Mouse (Mus musculus) hindbrain, embryonic 13.5 days (tissue): ENCODE measurements around the gene Stk10. TPM values are rescaled to one million over a fixed set of nuclear protein-coding genes. Genes with fewer than 3 reads are reported as not detected.

Experiments used
- ATAC-seq: fragments of 200-750 bp; cut with Nextera tagmentation; 2 replicates; pipeline ENCODE4 v1.8.0; 2017; ENCODE audit warnings: moderate TSS enrichment; ENCODE audit not compliant: low FRiP score
- H3K27ac ChIP-seq: fragments of 300-500 bp; sonication (generic); 2 replicates; pipeline ENCODE4 v1.5.1; 2015; ENCODE audit warnings: inconsistent platforms, mild to moderate bottlenecking, moderate library complexity
- H3K27me3 ChIP-seq: fragments of 300-500 bp; sonication (generic); 2 replicates; pipeline ENCODE4 v1.6.1; 2015; ENCODE audit warnings: mild to moderate bottlenecking, inconsistent platforms
- H3K36me3 ChIP-seq: fragments of 300-500 bp; sonication (generic); 2 replicates; pipeline ENCODE4 v1.6.1; 2015; ENCODE audit warnings: mild to moderate bottlenecking, inconsistent platforms
- H3K4me1 ChIP-seq: fragments of 300-500 bp; sonication (generic); replicated peaks from 2 replicates; pipeline ENCODE4 v1.6.1; 2015; ENCODE audit warnings: inconsistent platforms
- H3K4me2 ChIP-seq: fragments of 300-500 bp; sonication (generic); 2 replicates; pipeline ENCODE4 v1.6.1; 2015; ENCODE audit warnings: inconsistent platforms, mild to moderate bottlenecking, moderate library complexity
- H3K4me3 ChIP-seq: fragments of 300-500 bp; sonication (generic); 2 replicates; pipeline ENCODE4 v1.5.1; 2015; ENCODE audit warnings: mild to moderate bottlenecking, inconsistent platforms
- H3K9ac ChIP-seq: fragments of 300-500 bp; sonication (generic); 2 replicates; pipeline ENCODE4 v1.6.1; 2015; ENCODE audit warnings: mild to moderate bottlenecking, inconsistent platforms
- H3K9me3 ChIP-seq: fragments of 300-500 bp; sonication (generic); 2 replicates; pipeline ENCODE4 v1.6.1; 2016; ENCODE audit warnings: inconsistent platforms
- WGBS: fragments of 180-500 bp; shearing (Covaris S2); methylation state at CpG from one replicate; pipeline ENCODE4 v1.1.7; 2015; 5-methylcytosine and 5-hydroxymethylcytosine counted together
- polyA plus RNA-seq: library from polyadenylated mRNA; unstranded; fragments of >200 nt; fragmentation: Nextera tagmentation; extraction: Ambion mirVana; gene quantifications from 2 replicates; pipeline ENCODE4 v1.2.1, GENCODE M21; 2015

The Stk10 gene
- polyA plus RNA-seq, 1 experiment from 2014 or later = 2.1 TPM

DNA sequence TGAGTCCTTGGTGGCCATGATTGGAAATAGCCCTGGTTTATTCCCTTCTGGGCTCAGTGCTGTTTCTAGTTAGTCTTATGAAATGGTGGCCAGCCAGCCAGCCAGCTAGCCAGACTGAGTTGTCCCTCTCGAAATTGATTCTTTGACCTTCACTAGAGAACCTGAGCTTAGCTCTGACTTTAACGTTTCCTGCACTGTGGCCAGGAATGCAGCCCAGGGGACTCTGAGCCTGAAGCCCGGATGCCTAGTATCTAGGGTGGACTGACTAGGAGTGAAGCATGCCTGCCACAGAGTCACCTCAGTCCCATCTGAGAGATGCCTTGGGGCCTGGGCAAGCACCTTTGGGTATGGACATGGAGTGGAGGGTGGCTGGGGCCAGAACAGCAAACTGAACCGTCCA, 31.5 kb downstream of the Stk10 start:
- H3K4me1 ChIP-seq = peaks cover 29% of the 10 kb centered on the region
- H3K36me3 ChIP-seq = no peaks in the 10 kb centered on the region
- WGBS = 81% methylated on average over 4 of the region's 4 CpGs
- H3K4me2 ChIP-seq = no peak overlapping the region
- no peak for ATAC-seq
- no peak overlapping the region for H3K27ac ChIP-seq
- H3K27me3 ChIP-seq = no peaks in the 10 kb centered on the region
- no peaks in the 10 kb centered on the region for H3K9me3 ChIP-seq
- H3K4me3 ChIP-seq = no peak overlapping the region
- H3K9ac ChIP-seq = no peak overlapping the region

DNA sequence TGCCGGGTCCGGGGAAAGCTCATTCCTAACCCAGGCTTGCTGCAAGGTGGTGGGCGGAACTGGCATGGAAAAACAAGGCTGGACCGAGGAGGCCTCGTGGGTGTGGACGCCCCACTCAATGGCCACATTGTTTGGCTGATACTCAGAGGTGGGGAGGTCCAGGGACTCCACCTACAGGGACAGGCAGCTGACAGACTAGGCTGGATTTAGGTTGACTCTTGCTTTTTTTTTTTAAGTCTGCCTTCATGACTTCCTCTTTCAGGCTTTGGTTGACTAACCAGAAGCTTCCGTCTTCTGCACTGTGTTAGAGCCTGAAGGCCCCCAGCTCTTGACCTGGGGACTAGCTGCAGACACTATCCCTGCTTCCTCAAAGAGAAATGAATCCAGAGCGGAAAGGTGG, 32.0 kb downstream of the Stk10 start:
- Histone ChIP-seq H3K27me3 (no peaks in the 10 kb centered on the region), H3K9ac (no peak overlapping the region), H3K4me3 (no peak overlapping the region), H3K9me3 (no peaks in the 10 kb centered on the region), H3K4me2 (no peak overlapping the region), H3K36me3 (no peaks in the 10 kb centered on the region), H3K4me1 (peaks cover 29% of the 10 kb centered on the region), H3K27ac (no peak overlapping the region)
- ATAC-seq = no peak
- WGBS = 61% methylated on average over 8 of the region's 8 CpGs

GRCm38 (mm10) chr11:32566184-32566583, 33.1 kb downstream of the Stk10 start:
- Histone ChIP-seq H3K27ac (no peak overlapping the region), H3K27me3 (no peaks in the 10 kb centered on the region), H3K9ac (no peak overlapping the region), H3K4me2 (no peak overlapping the region), H3K36me3 (no peaks in the 10 kb centered on the region), H3K9me3 (no peaks in the 10 kb centered on the region), H3K4me3 (no peak overlapping the region), H3K4me1 (peaks cover 29% of the 10 kb centered on the region)
- ATAC-seq = no peak
- 90% methylated on average over 6 of the region's 6 CpGs for WGBS

DNA sequence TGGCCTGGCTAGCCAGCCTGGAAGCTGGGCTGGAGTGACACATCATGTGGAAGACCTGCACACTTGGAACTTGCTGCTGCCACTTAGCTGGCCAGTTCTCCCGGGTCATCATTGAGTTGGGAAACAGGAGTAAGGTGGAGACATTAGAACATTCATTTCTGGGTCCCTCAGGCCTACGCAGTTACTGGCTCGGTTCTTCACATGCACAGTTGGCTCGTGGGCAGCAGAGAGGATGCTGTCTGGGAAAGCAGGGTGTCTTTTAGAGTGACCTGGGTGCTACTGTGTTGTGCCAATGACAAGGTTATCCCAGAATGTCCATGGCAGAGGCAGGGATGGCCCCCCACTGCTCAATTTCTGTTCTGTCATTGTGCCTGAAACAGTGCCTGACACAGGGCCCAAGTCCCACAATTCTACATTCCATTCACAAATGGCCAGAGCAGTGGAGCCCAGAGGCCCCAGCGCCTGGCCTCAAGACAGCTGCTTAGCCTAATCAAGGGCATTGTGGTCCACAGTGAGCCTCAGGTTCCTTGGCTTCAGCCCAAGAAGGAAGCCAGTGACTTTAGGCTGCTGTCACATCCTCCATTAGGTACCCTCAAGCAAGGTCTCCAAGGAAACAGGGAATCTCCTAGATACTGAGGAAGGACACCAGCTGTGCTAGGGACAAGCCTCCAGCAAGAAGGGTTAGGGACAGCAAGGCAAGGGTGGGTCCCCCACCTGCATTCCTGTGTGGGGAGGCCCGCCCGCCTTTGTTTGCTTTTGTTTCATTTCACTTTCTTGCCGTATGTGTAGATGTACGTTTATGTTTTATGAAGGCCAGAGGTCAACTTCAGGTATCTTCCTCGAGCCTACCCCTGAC, 34.1 kb downstream of the Stk10 start:
- 74% methylated on average over 10 of the region's 10 CpGs for WGBS
- Histone ChIP-seq H3K4me2 (no peak overlapping the region), H3K9ac (no peak overlapping the region), H3K27me3 (no peaks in the 10 kb centered on the region), H3K4me1 (peaks cover 22% of the 10 kb centered on the region), H3K27ac (no peak overlapping the region), H3K36me3 (no peaks in the 10 kb centered on the region), H3K9me3 (no peaks in the 10 kb centered on the region), H3K4me3 (no peak overlapping the region)
- no peak for ATAC-seq

GRCm38 (mm10) chr11:32568060-32568459, 35.0 kb downstream of the Stk10 start:
- Histone ChIP-seq H3K4me1 (peaks cover 21% of the 10 kb centered on the region), H3K27me3 (no peaks in the 10 kb centered on the region), H3K36me3 (no peaks in the 10 kb centered on the region), H3K9ac (no peak overlapping the region), H3K27ac (no peak overlapping the region; the same call in 1 of the 2 replicates), H3K4me3 (no peak overlapping the region), H3K4me2 (no peak overlapping the region), H3K9me3 (no peaks in the 10 kb centered on the region)
- WGBS = 93% methylated on average over 7 of the region's 7 CpGs
- ATAC-seq = no peak

GRCm38 (mm10) chr11:32568637-32569293, 35.7 kb downstream of the Stk10 start:
- Histone ChIP-seq H3K27me3 (no peaks in the 10 kb centered on the region), H3K36me3 (no peaks in the 10 kb centered on the region), H3K9me3 (no peaks in the 10 kb centered on the region), H3K4me2 (no peak overlapping the region), H3K27ac (no peak overlapping the region), H3K4me1 (peaks cover 14% of the 10 kb centered on the region), H3K4me3 (no peak overlapping the region), H3K9ac (no peak overlapping the region)
- ATAC-seq = no peak
- 89% methylated on average over 15 of the region's 15 CpGs for WGBS

- Histone ChIP-seq H3K36me3 (no peaks in the 10 kb centered on the region), H3K27ac (no peak overlapping the region), H3K9ac (no peak overlapping the region), H3K4me2 (no peak overlapping the region), H3K27me3 (no peaks in the 10 kb centered on the region), H3K9me3 (no peaks in the 10 kb centered on the region), H3K4me1 (peaks cover 9% of the 10 kb centered on the region), H3K4me3 (no peak overlapping the region)
- WGBS = 88% methylated on average over 6 of the region's 6 CpGs
- ATAC-seq = no peak
Observed at GRCm38 (mm10) chr11:32571103-32571502, 38.0 kb downstream of the Stk10 start.

- Histone ChIP-seq H3K27me3 (no peaks in the 10 kb centered on the region), H3K27ac (no peak overlapping the region), H3K36me3 (no peaks in the 10 kb centered on the region), H3K4me1 (peaks cover 10% of the 10 kb centered on the region), H3K9ac (no peak overlapping the region), H3K4me2 (no peak overlapping the region), H3K9me3 (no peaks in the 10 kb centered on the region), H3K4me3 (no peak overlapping the region)
- WGBS = 93% methylated on average over 2 of the region's 2 CpGs
- no peak for ATAC-seq
Observed at GRCm38 (mm10) chr11:32573669-32574068, 40.6 kb downstream of the Stk10 start.

DNA sequence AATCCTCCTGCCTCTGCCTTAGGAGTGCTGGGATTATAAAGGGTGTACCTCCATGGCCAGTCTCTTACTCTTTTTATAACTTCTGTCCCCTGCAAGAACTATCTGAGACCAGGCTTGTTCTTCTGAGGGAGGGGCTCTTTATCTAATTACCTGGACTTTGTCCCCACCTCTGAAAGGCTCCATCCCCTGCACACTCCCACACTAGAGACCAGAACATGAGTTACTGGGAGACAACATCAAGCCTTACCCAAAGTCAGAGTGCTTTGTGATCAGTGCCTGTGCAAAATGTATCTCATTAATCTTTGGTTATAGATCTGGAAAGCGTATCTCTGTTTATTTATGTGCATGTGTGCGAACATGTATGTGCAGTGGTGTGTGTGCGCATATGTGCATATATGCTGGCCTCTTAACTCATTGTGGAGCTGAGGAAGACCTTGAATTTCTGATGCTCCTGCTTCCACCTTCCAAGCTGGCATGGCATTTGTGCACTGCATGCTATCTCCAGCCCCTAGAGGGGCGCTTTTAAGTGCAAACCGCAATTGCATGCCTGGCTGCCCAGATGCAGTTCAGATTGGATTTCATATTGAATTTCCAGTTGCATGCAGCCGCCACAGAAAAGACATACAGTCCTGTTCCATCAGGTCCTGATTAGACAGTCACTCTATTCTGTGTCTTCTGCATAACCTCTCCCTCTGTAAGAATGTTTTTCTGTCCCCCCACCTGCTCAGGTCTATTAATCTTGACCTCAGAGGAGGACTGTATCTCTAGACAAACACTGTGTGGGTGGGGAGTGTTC, 43.1 kb downstream of the Stk10 start:
- Histone ChIP-seq H3K4me3 (no peak overlapping the region), H3K36me3 (no peaks in the 10 kb centered on the region), H3K4me1 (peaks cover 13% of the 10 kb centered on the region), H3K9ac (0 out of 2 replicates have a peak overlapping the region, but pooled peaks have one; percentile 9), H3K27ac (peak overlapping the region; percentile 72), H3K4me2 (no peak overlapping the region), H3K9me3 (no peaks in the 10 kb centered on the region), H3K27me3 (no peaks in the 10 kb centered on the region)
- WGBS = 79% methylated on average over 6 of the region's 6 CpGs
- ATAC-seq = peak; percentile 41

DNA sequence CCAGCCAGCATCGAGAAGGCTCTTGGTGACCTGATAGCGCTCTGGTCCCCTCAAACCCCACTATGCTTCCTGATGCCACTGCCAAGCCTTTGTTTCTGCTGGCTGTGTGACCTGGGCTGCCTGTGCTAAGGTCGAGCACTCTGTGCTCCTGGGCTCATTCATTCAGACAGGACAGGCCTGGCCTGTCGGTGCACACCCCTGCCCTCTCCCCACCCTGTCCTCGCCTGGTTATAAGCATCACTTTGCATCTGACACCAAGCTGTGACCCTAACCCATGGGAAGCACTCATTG, 43.6 kb downstream of the Stk10 start:
- Histone ChIP-seq H3K27me3 (no peaks in the 10 kb centered on the region), H3K9me3 (no peaks in the 10 kb centered on the region), H3K4me2 (no peak overlapping the region), H3K4me1 (peaks cover 13% of the 10 kb centered on the region), H3K27ac (peak overlapping the region; percentile 72), H3K4me3 (no peak overlapping the region), H3K9ac (0 out of 2 replicates have a peak overlapping the region, but pooled peaks have one; percentile 9), H3K36me3 (no peaks in the 10 kb centered on the region)
- no peak for ATAC-seq
- 57% methylated on average over 5 of the region's 5 CpGs for WGBS

- Histone ChIP-seq H3K36me3 (no peaks in the 10 kb centered on the region), H3K4me1 (peaks cover 13% of the 10 kb centered on the region), H3K27me3 (no peaks in the 10 kb centered on the region), H3K9ac (no peak overlapping the region), H3K27ac (no peak overlapping the region), H3K9me3 (no peaks in the 10 kb centered on the region), H3K4me2 (no peak overlapping the region), H3K4me3 (no peak overlapping the region)
- 82% methylated on average over 16 of the region's 16 CpGs for WGBS
- ATAC-seq = no peak
Observed at GRCm38 (mm10) chr11:32580305-32580947, 47.3 kb downstream of the Stk10 start.

DNA sequence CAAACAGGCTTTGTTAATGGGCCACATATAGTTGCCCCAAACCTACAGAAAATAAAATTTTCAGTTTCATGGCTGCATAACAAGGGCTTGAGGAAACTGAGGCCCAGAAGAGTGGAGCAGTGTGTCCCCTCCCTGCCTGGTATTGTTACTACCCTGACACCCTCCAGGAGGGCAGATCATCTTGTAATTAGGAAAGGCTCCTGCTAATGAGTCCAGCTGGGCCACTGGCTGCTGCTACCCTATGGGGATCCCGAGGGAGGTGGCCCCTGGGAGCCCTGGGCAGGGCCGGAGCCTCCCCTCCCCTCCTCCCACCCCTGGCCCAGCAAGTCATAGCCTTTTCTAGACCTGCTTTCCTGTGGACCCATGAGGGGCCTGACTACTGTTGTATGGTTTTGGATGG, 47.9 kb downstream of the Stk10 start:
- H3K4me2 ChIP-seq = no peak overlapping the region

More for the DNA sequence above, 47.9 kb downstream of the Stk10 start:
- H3K27ac ChIP-seq = no peak overlapping the region
- 40% methylated on average over 2 of the region's 2 CpGs for WGBS
- no peaks in the 10 kb centered on the region for H3K9me3 ChIP-seq
- H3K9ac ChIP-seq = no peak overlapping the region
- H3K4me1 ChIP-seq = peaks cover 13% of the 10 kb centered on the region
- H3K36me3 ChIP-seq = no peaks in the 10 kb centered on the region
- no peak overlapping the region for H3K4me3 ChIP-seq
- no peak for ATAC-seq
- H3K27me3 ChIP-seq = no peaks in the 10 kb centered on the region
